Mouse (Mus musculus): Measurements from ENCODE around the gene Cyp27b1.

Gene Cyp27b1

GRCm38 (mm10) chr10:127085633-127086032, 37.6 kb downstream of the Cyp27b1 start:
- no peak for DNase-seq (ENCODE audit: low read depth, low spot score)

- no peak for DNase-seq (ENCODE audit: low read depth, low spot score)
Measured at GRCm38 (mm10) chr10:127090560-127091411, 42.7 kb downstream of the Cyp27b1 start.

GRCm38 (mm10) chr10:127091507-127092396, 43.7 kb downstream of the Cyp27b1 start:
- no peak for DNase-seq (ENCODE audit: low read depth, low spot score)

GRCm38 (mm10) chr10:127092742-127093141, 44.7 kb downstream of the Cyp27b1 start:
- DNase-seq (ENCODE audit: low read depth, low spot score), result no peak

GRCm38 (mm10) chr10:127094382-127094802, 46.3 kb downstream of the Cyp27b1 start:
- no peak for DNase-seq (ENCODE audit: low read depth, low spot score)

GRCm38 (mm10) chr10:127098514-127098913, 50.5 kb downstream of the Cyp27b1 start:
- no peak for DNase-seq (ENCODE audit: low read depth, low spot score)

GRCm38 (mm10) chr10:127099191-127099590, 51.1 kb downstream of the Cyp27b1 start:
- DNase-seq (ENCODE audit: low read depth, low spot score), result no peak

- DNase-seq (ENCODE audit: low read depth, low spot score), result no peak
Measured at GRCm38 (mm10) chr10:127099868-127100267, 51.8 kb downstream of the Cyp27b1 start.

GRCm38 (mm10) chr10:127100414-127100813, 52.4 kb downstream of the Cyp27b1 start:
- DNase-seq (ENCODE audit: low read depth, low spot score), result no peak

- DNase-seq (ENCODE audit: low read depth, low spot score), result no peak
Measured at GRCm38 (mm10) chr10:127101151-127101550, 53.1 kb downstream of the Cyp27b1 start.

Data from CD4-positive, CD25-positive, alpha-beta regulatory T cell, adult 2 months (primary cell).